Mouse (Mus musculus) heart, embryonic 16.5 days (tissue): ENCODE measurements around the gene Slc7a1. TPM values are rescaled to one million over a fixed set of nuclear protein-coding genes. Genes with fewer than 3 reads are reported as not detected.

ENCODE experiments used
- ATAC-seq: fragments of 200-750 bp; cut with Nextera tagmentation; replicated peaks from 2 replicates; pipeline ENCODE4 v1.8.0; 2017; ENCODE audit warnings: moderate number of reproducible peaks; ENCODE audit not compliant: insufficient read depth, low FRiP score; ENCODE audit errors: extremely low read depth
- H3K27ac ChIP-seq: fragments of 300-500 bp; sonication (generic); 2 replicates; pipeline ENCODE4 v1.5.1; 2014; ENCODE audit warnings: mild to moderate bottlenecking, low read length, control low read depth, moderate library complexity
- H3K27me3 ChIP-seq: fragments of 300-500 bp; sonication (generic); 2 replicates; pipeline ENCODE4 v1.6.1; 2014; ENCODE audit warnings: low read length, mixed read lengths; ENCODE audit not compliant: control insufficient read depth, insufficient read depth
- H3K36me3 ChIP-seq: fragments of 300-500 bp; sonication (generic); 2 replicates; pipeline ENCODE4 v1.6.1; 2014; ENCODE audit not compliant: control insufficient read depth, insufficient read depth
- H3K4me1 ChIP-seq: fragments of 300-500 bp; sonication (generic); 2 replicates; pipeline ENCODE4 v1.6.1; 2014; ENCODE audit warnings: low read length, mixed read lengths; ENCODE audit not compliant: control insufficient read depth, insufficient read depth
- H3K4me2 ChIP-seq: fragments of 300-500 bp; sonication (generic); 2 replicates; pipeline ENCODE4 v1.6.1; 2014; ENCODE audit warnings: low read depth, mild to moderate bottlenecking, control low read depth, low read length
- H3K4me3 ChIP-seq: fragments of 300-500 bp; sonication (generic); 2 replicates; pipeline ENCODE4 v1.5.1; 2014; ENCODE audit warnings: mild to moderate bottlenecking, control low read depth, low read length
- H3K9ac ChIP-seq: fragments of 300-500 bp; sonication (generic); 2 replicates; pipeline ENCODE4 v1.6.1; 2014; ENCODE audit warnings: low read length, control low read depth
- H3K9me3 ChIP-seq: fragments of 300-500 bp; sonication (generic); replicated peaks from 2 replicates; pipeline ENCODE4 v1.6.1; 2016; ENCODE audit warnings: low read length; ENCODE audit not compliant: control insufficient read depth
- WGBS: fragments of 180-500 bp; shearing (Covaris S2); extraction: QIAGEN DNeasy Blood & Tissue Kit; methylation state at CpG from one replicate; pipeline ENCODE4 v1.1.7; 2014; 5-methylcytosine and 5-hydroxymethylcytosine counted together
- polyA plus RNA-seq: library from polyadenylated mRNA; unstranded; fragments of >200 nt; fragmentation: Nextera tagmentation; extraction: Ambion mirVana; gene quantifications from 2 replicates; pipeline ENCODE4 v1.2.1, GENCODE M21; 2015

The Slc7a1 gene
- 15.1 and 15.7 TPM in 2 replicates for polyA plus RNA-seq

GRCm38 (mm10) chr5:148399660-148400443 lies at the start of gene Slc7a1:
TSS of gene Slc7a1 (minus strand) at chr5:148399904.
- H3K36me3 ChIP-seq = 0 out of 2 replicates have a peak, but pooled peaks cover 2% of the 10 kb centered on the region
- 2% methylated on average over 52 of the region's 52 CpGs for WGBS

GRCm38 (mm10) chr5:148444974-148445373 lies 45.3 kb upstream of the Slc7a1 start:
- Histone ChIP-seq H3K9ac (no peak overlapping the region), H3K4me2 (no peak overlapping the region), H3K4me3 (no peak overlapping the region), H3K4me1 (peaks cover 10% of the 10 kb centered on the region), H3K9me3 (peaks cover 6% of the 10 kb centered on the region; the same call in 1 of the 2 replicates), H3K36me3 (no peaks in the 10 kb centered on the region), H3K27ac (no peak overlapping the region), H3K27me3 (no peaks in the 10 kb centered on the region)
- no peak for ATAC-seq
- 82% methylated on average over 2 of the region's 2 CpGs for WGBS

More at GRCm38 (mm10) chr5:148399660-148400443, at the start of gene Slc7a1:
- Histone ChIP-seq H3K4me2 (peak within 1 kb of the TSS; percentile 88), H3K9me3 (peaks cover 3% of the 10 kb centered on the region), H3K4me3 (peak within 1 kb of the TSS; percentile 76), H3K27ac (peak within 1 kb of the TSS; percentile 71), H3K27me3 (no peaks in the 10 kb centered on the region), H3K4me1 (peaks cover 18% of the 10 kb centered on the region), H3K9ac (peak within 1 kb of the TSS; percentile 83)
- peak; percentile 91 for ATAC-seq

GRCm38 (mm10) chr5:148443734-148444133 lies 44.0 kb upstream of the Slc7a1 start:
- H3K9me3 ChIP-seq = peaks cover 6% of the 10 kb centered on the region; the same call in 1 of the 2 replicates
- no peaks in the 10 kb centered on the region for H3K27me3 ChIP-seq
- peak overlapping the region; percentile 4; the same call in 1 of the 2 replicates for H3K9ac ChIP-seq
- no peak overlapping the region for H3K4me2 ChIP-seq
- H3K4me3 ChIP-seq = no peak overlapping the region
- H3K36me3 ChIP-seq = no peaks in the 10 kb centered on the region
- H3K27ac ChIP-seq = peak overlapping the region; percentile 79
- peaks cover 10% of the 10 kb centered on the region for H3K4me1 ChIP-seq
- peak; percentile 84 for ATAC-seq
- WGBS = 39% methylated on average over 5 of the region's 5 CpGs

- H3K27me3 ChIP-seq = no peaks in the 10 kb centered on the region
- ATAC-seq = no peak
- H3K4me1 ChIP-seq = no peaks in the 10 kb centered on the region
- no peaks in the 10 kb centered on the region for H3K36me3 ChIP-seq
- H3K4me3 ChIP-seq = no peak overlapping the region
- H3K9ac ChIP-seq = no peak overlapping the region
- no peaks in the 10 kb centered on the region for H3K9me3 ChIP-seq
- WGBS = 82% methylated on average over 3 of the region's 3 CpGs
- no peak overlapping the region for H3K4me2 ChIP-seq
- H3K27ac ChIP-seq = no peak overlapping the region
Measured at GRCm38 (mm10) chr5:148435660-148436059, 36.0 kb upstream of the Slc7a1 start.

GRCm38 (mm10) chr5:148432121-148432520 lies 32.4 kb upstream of the Slc7a1 start:
- no peak overlapping the region for H3K4me2 ChIP-seq
- H3K9me3 ChIP-seq = no peaks in the 10 kb centered on the region
- no peak overlapping the region for H3K4me3 ChIP-seq
- no peaks in the 10 kb centered on the region for H3K36me3 ChIP-seq
- 68% methylated on average over 5 of the region's 5 CpGs for WGBS
- H3K9ac ChIP-seq = no peak overlapping the region
- H3K27ac ChIP-seq = no peak overlapping the region
- H3K27me3 ChIP-seq = no peaks in the 10 kb centered on the region
- no peaks in the 10 kb centered on the region for H3K4me1 ChIP-seq
- ATAC-seq = no peak

GRCm38 (mm10) chr5:148428846-148429245 lies 29.1 kb upstream of the Slc7a1 start:
- H3K4me2 ChIP-seq = no peak overlapping the region
- 68% methylated on average over 4 of the region's 4 CpGs for WGBS
- H3K4me3 ChIP-seq = no peak overlapping the region
- no peaks in the 10 kb centered on the region for H3K27me3 ChIP-seq
- H3K4me1 ChIP-seq = no peaks in the 10 kb centered on the region
- ATAC-seq = no peak
- no peak overlapping the region for H3K9ac ChIP-seq
- H3K9me3 ChIP-seq = no peaks in the 10 kb centered on the region; the same call in 1 of the 2 replicates
- H3K36me3 ChIP-seq = no peaks in the 10 kb centered on the region
- no peak overlapping the region for H3K27ac ChIP-seq

GRCm38 (mm10) chr5:148425136-148425535 lies 25.4 kb upstream of the Slc7a1 start:
- ATAC-seq = no peak
- Histone ChIP-seq H3K4me1 (no peaks in the 10 kb centered on the region), H3K27ac (no peak overlapping the region), H3K9ac (no peak overlapping the region), H3K27me3 (no peaks in the 10 kb centered on the region), H3K36me3 (no peaks in the 10 kb centered on the region), H3K4me3 (no peak overlapping the region), H3K9me3 (no peaks in the 10 kb centered on the region; the same call in 1 of the 2 replicates), H3K4me2 (no peak overlapping the region)
- WGBS = 80% methylated on average over 6 of the region's 6 CpGs

- WGBS = 28% methylated on average over 2 of the region's 2 CpGs
- H3K9ac ChIP-seq = no peak overlapping the region
- H3K9me3 ChIP-seq = no peaks in the 10 kb centered on the region
- H3K27me3 ChIP-seq = no peaks in the 10 kb centered on the region
- no peak for ATAC-seq
- H3K4me2 ChIP-seq = no peak overlapping the region
- H3K27ac ChIP-seq = no peak overlapping the region
- no peak overlapping the region for H3K4me3 ChIP-seq
- H3K36me3 ChIP-seq = no peaks in the 10 kb centered on the region
- H3K4me1 ChIP-seq = peaks cover 4% of the 10 kb centered on the region; the same call in 1 of the 2 replicates
Measured at GRCm38 (mm10) chr5:148421326-148421725, 21.6 kb upstream of the Slc7a1 start.

GRCm38 (mm10) chr5:148419112-148419526 lies 19.4 kb upstream of the Slc7a1 start:
- peak overlapping the region; percentile 44 for H3K4me2 ChIP-seq
- peak overlapping the region; percentile 19; the same call in 1 of the 2 replicates for H3K4me3 ChIP-seq
- no peak overlapping the region for H3K27ac ChIP-seq
- ATAC-seq = no peak; the same call in 1 of the 2 replicates
- 0 out of 2 replicates have a peak, but pooled peaks cover 2% of the 10 kb centered on the region for H3K27me3 ChIP-seq
- 53% methylated on average over 9 of the region's 9 CpGs for WGBS
- H3K9me3 ChIP-seq = no peaks in the 10 kb centered on the region
- H3K36me3 ChIP-seq = no peaks in the 10 kb centered on the region
- peaks cover 6% of the 10 kb centered on the region; the same call in 1 of the 2 replicates for H3K4me1 ChIP-seq
- no peak overlapping the region for H3K9ac ChIP-seq
